Mouse (Mus musculus): ENCODE results near the gene Gm17571. TPM values are rescaled to one million over a fixed set of nuclear protein-coding genes. Genes with fewer than 3 reads are reported as not detected.

The Gm17571 gene
- polyA plus RNA-seq, 1 experiment from 2014 or later: not detected

DNA sequence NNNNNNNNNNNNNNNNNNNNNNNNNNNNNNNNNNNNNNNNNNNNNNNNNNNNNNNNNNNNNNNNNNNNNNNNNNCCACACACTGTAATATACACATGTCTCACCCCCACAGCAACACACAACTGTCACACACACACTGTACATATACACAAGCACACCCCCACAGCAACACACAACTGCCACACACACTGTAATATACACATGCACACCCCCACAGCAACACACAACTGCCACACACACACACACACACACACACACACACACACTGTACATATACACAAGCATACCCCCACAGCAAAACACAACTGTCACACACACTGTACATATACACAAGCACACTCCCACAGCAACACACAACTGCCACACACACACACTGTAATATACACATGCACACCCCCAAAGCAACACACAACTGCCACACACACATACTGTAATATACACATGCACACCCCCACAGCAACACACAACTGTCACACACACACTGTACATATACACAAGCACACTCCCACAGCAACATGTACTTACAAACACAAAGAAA lies 32.3 kb downstream of the Gm17571 start:
- Histone ChIP-seq H3K4me2 (ENCODE audit: low read length) (no peak overlapping the region), H3K4me3 (ENCODE audit: low read depth, low read length) (no peak overlapping the region), H3K36me3 (ENCODE audit: control insufficient read depth, insufficient read depth, low read length) (no peaks in the 10 kb centered on the region), H3K9me3 (replicated peaks; ENCODE audit: control insufficient read depth, low read length) (no peaks in the 10 kb centered on the region), H3K4me1 (ENCODE audit: control insufficient read depth, insufficient read depth, low read length) (no peaks in the 10 kb centered on the region), H3K9ac (ENCODE audit: low read length) (no peak overlapping the region), H3K27me3 (replicated peaks; ENCODE audit: control insufficient read depth, insufficient read depth, low read length) (no peaks in the 10 kb centered on the region), H3K27ac (ENCODE audit: low read depth, low read length) (no peak overlapping the region)
- no peak for DNase-seq (ENCODE audit: low spot score)
- no peak for ATAC-seq

Other genes with a start within 250 kb of the Gm17571 start
- 9.0 and 11.0 TPM in 2 replicates for gene Jrkl, start 200.9 kb downstream of the Gm17571 start, polyA plus RNA-seq (2014; fragmentation: Nextera tagmentation; extraction: Ambion mirVana)
- gene Ccdc82, start 199.8 kb downstream of the Gm17571 start, polyA plus RNA-seq (2014; fragmentation: Nextera tagmentation; extraction: Ambion mirVana): 8.3 and 11.1 TPM in 2 replicates
- 6.3 and 7.2 TPM in 2 replicates for gene Maml2, start 148.8 kb downstream of the Gm17571 start, polyA plus RNA-seq (2014; fragmentation: Nextera tagmentation; extraction: Ambion mirVana)

Data from forebrain, embryonic 14.5 days (tissue).